Mouse (Mus musculus): ENCODE data around the gene Cdh10. TPM values are rescaled to one million over a fixed set of nuclear protein-coding genes. Genes with fewer than 3 reads are reported as not detected.

Gene Cdh10
- polyA plus RNA-seq, 1 experiment from 2014 or later: 5.8 TPM

- Histone ChIP-seq H3K9ac (no peak overlapping the region), H3K36me3 (no peaks in the 10 kb centered on the region), H3K9me3 (no peaks in the 10 kb centered on the region), H3K4me1 (no peaks in the 10 kb centered on the region), H3K27me3 (no peaks in the 10 kb centered on the region), H3K4me3 (no peak overlapping the region), H3K4me2 (no peak overlapping the region), H3K27ac (no peak overlapping the region)
- ATAC-seq (ENCODE audit: insufficient number of reproducible peaks, insufficient read depth, low FRiP score, low TSS enrichment, low read depth): no peak
- WGBS: 88% methylated on average over 3 of the region's 3 CpGs
These were observed 166.1 kb downstream of the Cdh10 start for GRCm38 (mm10) chr15:18984891-18985290.

GRCm38 (mm10) chr15:18987671-18988070, 168.9 kb downstream of the Cdh10 start:
- no peaks in the 10 kb centered on the region for H3K4me1 ChIP-seq
- 72% methylated on average over 1 of the region's 1 CpGs for WGBS
- H3K27ac ChIP-seq: no peak overlapping the region
- no peaks in the 10 kb centered on the region for H3K36me3 ChIP-seq
- H3K4me2 ChIP-seq: no peak overlapping the region
- H3K9ac ChIP-seq: no peak overlapping the region
- no peak for ATAC-seq (ENCODE audit: insufficient number of reproducible peaks, insufficient read depth, low FRiP score, low TSS enrichment, low read depth)
- no peaks in the 10 kb centered on the region for H3K9me3 ChIP-seq
- H3K27me3 ChIP-seq: no peaks in the 10 kb centered on the region
- no peak overlapping the region for H3K4me3 ChIP-seq

- H3K27me3 ChIP-seq: no peaks in the 10 kb centered on the region
- H3K9ac ChIP-seq: no peak overlapping the region
- H3K9me3 ChIP-seq: no peaks in the 10 kb centered on the region
- no peaks in the 10 kb centered on the region for H3K36me3 ChIP-seq
- H3K4me1 ChIP-seq: no peaks in the 10 kb centered on the region
- ATAC-seq (ENCODE audit: insufficient number of reproducible peaks, insufficient read depth, low FRiP score, low TSS enrichment, low read depth): no peak
- no peak overlapping the region for H3K27ac ChIP-seq
- no peak overlapping the region for H3K4me2 ChIP-seq
- no peak overlapping the region for H3K4me3 ChIP-seq
These were observed 174.8 kb downstream of the Cdh10 start for GRCm38 (mm10) chr15:18993512-18993911.

GRCm38 (mm10) chr15:18994294-18994693, 175.5 kb downstream of the Cdh10 start:
- no peak overlapping the region for H3K9ac ChIP-seq

GRCm38 (mm10) chr15:19010829-19011228, 192.1 kb downstream of the Cdh10 start:
- no peak overlapping the region for H3K9ac ChIP-seq
- WGBS: 83% methylated on average over 10 of the region's 10 CpGs
- no peak overlapping the region for H3K27ac ChIP-seq
- no peaks in the 10 kb centered on the region for H3K9me3 ChIP-seq
- H3K27me3 ChIP-seq: no peaks in the 10 kb centered on the region
- H3K36me3 ChIP-seq: no peaks in the 10 kb centered on the region
- no peak overlapping the region for H3K4me3 ChIP-seq
- no peak for ATAC-seq (ENCODE audit: insufficient number of reproducible peaks, insufficient read depth, low FRiP score, low TSS enrichment, low read depth)
- H3K4me1 ChIP-seq: no peaks in the 10 kb centered on the region
- H3K4me2 ChIP-seq: no peak overlapping the region

More at GRCm38 (mm10) chr15:18994294-18994693, 175.5 kb downstream of the Cdh10 start:
- ATAC-seq (ENCODE audit: insufficient number of reproducible peaks, insufficient read depth, low FRiP score, low TSS enrichment, low read depth): no peak
- Histone ChIP-seq H3K4me1 (no peaks in the 10 kb centered on the region), H3K27me3 (no peaks in the 10 kb centered on the region), H3K36me3 (no peaks in the 10 kb centered on the region), H3K4me2 (no peak overlapping the region), H3K4me3 (no peak overlapping the region), H3K27ac (no peak overlapping the region), H3K9me3 (no peaks in the 10 kb centered on the region)
- 66% methylated on average over 4 of the region's 4 CpGs for WGBS

- Histone ChIP-seq H3K9ac (no peak overlapping the region), H3K4me2 (no peak overlapping the region), H3K27me3 (no peaks in the 10 kb centered on the region), H3K36me3 (no peaks in the 10 kb centered on the region), H3K4me1 (no peaks in the 10 kb centered on the region), H3K9me3 (no peaks in the 10 kb centered on the region), H3K4me3 (no peak overlapping the region), H3K27ac (no peak overlapping the region)
- WGBS: 66% methylated on average over 3 of the region's 3 CpGs
- no peak for ATAC-seq (ENCODE audit: insufficient number of reproducible peaks, insufficient read depth, low FRiP score, low TSS enrichment, low read depth)
These were observed 214.2 kb downstream of the Cdh10 start for GRCm38 (mm10) chr15:19032983-19033382.

GRCm38 (mm10) chr15:19040077-19040476, 221.3 kb downstream of the Cdh10 start:
- Histone ChIP-seq H3K4me2 (no peak overlapping the region), H3K27me3 (no peaks in the 10 kb centered on the region), H3K27ac (no peak overlapping the region), H3K4me1 (no peaks in the 10 kb centered on the region), H3K36me3 (no peaks in the 10 kb centered on the region), H3K4me3 (no peak overlapping the region), H3K9ac (no peak overlapping the region), H3K9me3 (no peaks in the 10 kb centered on the region)
- ATAC-seq (ENCODE audit: insufficient number of reproducible peaks, insufficient read depth, low FRiP score, low TSS enrichment, low read depth): no peak
- WGBS: 77% methylated on average over 1 of the region's 1 CpGs
